Mouse (Mus musculus) intestine, embryonic 14.5 days (tissue): ENCODE data around the gene Atp23. TPM values are rescaled to one million over a fixed set of nuclear protein-coding genes. Genes with fewer than 3 reads are reported as not detected.
A peak's percentile ranks its signal among the peaks of the same experiment; 100 is the strongest.

Experiments used
- ATAC-seq: fragments of 200-750 bp; cut with Nextera tagmentation; replicated peaks from 2 replicates; pipeline ENCODE4 v1.8.0; 2017; ENCODE audit warnings: low read depth, moderate number of reproducible peaks, moderate TSS enrichment, moderate library complexity; ENCODE audit not compliant: low FRiP score, low TSS enrichment
- DNase-seq: peaks from one replicate; pipeline ENCODE4 v3.0.0-alpha.2; 2018; ENCODE audit warnings: low spot score
- H3K27ac ChIP-seq: fragments of 300-500 bp; sonication (generic); 2 replicates; pipeline ENCODE4 v1.5.1; 2014; ENCODE audit warnings: low read depth, mild to moderate bottlenecking, control low read depth
- H3K27me3 ChIP-seq: fragments of 300-500 bp; sonication (generic); replicated peaks from 2 replicates; pipeline ENCODE4 v1.6.1; 2014; ENCODE audit warnings: low read length, control low read depth; ENCODE audit not compliant: control insufficient read depth, insufficient read depth
- H3K36me3 ChIP-seq: fragments of 300-500 bp; sonication (generic); 2 replicates; pipeline ENCODE4 v1.6.1; 2014; ENCODE audit warnings: low read length, control low read depth; ENCODE audit not compliant: control insufficient read depth, insufficient read depth
- H3K4me1 ChIP-seq: fragments of 300-500 bp; sonication (generic); replicated peaks from 2 replicates; pipeline ENCODE4 v1.6.1; 2014; ENCODE audit warnings: low read length, control low read depth, mixed read lengths; ENCODE audit not compliant: control insufficient read depth, insufficient read depth
- H3K4me2 ChIP-seq: fragments of 300-500 bp; sonication (generic); 2 replicates; pipeline ENCODE4 v1.6.1; 2014; ENCODE audit warnings: low read length
- H3K4me3 ChIP-seq: fragments of 300-500 bp; sonication (generic); 2 replicates; pipeline ENCODE4 v1.5.1; 2014; ENCODE audit warnings: low read depth, low read length, control low read depth, mixed read lengths
- H3K9ac ChIP-seq: fragments of 300-500 bp; sonication (generic); 2 replicates; pipeline ENCODE4 v1.6.1; 2014; ENCODE audit warnings: mild to moderate bottlenecking, low read length
- H3K9me3 ChIP-seq: fragments of 300-500 bp; sonication (generic); 2 replicates; pipeline ENCODE4 v1.6.1; 2016; ENCODE audit warnings: low read length, control low read depth; ENCODE audit not compliant: control insufficient read depth
- WGBS: fragments of 180-500 bp; shearing (Covaris S2); extraction: QIAGEN DNeasy Blood & Tissue Kit; methylation state at CpG from one replicate; pipeline ENCODE4 v1.1.7; 2014; 5-methylcytosine and 5-hydroxymethylcytosine counted together
- polyA plus RNA-seq: library from polyadenylated mRNA; unstranded; fragments of >200 nt; fragmentation: Nextera tagmentation; extraction: Ambion mirVana; gene quantifications from 2 replicates; pipeline ENCODE4 v1.2.1, GENCODE M21; 2014

Gene Atp23
- polyA plus RNA-seq, 1 experiment from 2014 or later = 22.9 TPM

DNA sequence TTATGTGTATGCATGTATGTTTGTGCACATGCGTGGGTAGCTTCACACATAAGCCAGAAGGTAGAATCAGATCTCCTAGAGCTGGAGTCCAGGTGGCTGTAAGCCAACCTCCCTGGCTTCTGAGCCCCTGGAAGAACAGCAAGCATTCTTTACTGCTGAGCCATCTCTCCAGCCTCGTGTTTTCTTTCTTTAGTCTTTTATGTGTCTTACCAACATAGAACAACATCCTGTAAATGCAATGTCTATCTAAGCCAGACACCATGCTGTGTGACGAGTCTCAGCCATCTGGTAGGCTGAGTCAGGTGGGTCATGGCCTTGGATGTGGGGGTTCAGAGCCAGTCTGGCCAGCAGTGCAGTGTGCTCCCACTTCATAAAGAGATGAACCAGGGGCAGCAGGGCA lies 22.9 kb upstream of the Atp23 start:
- H3K27me3 ChIP-seq = no peaks in the 10 kb centered on the region
- no peaks in the 10 kb centered on the region for H3K36me3 ChIP-seq
- H3K9ac ChIP-seq = no peak overlapping the region
- H3K4me2 ChIP-seq = no peak overlapping the region
- peaks cover 8% of the 10 kb centered on the region; the same call in 1 of the 2 replicates for H3K9me3 ChIP-seq
- DNase-seq (no peak), ATAC-seq (no peak)
- H3K27ac ChIP-seq = 0 out of 2 replicates have a peak overlapping the region, but pooled peaks have one; percentile 38
- no peak overlapping the region for H3K4me3 ChIP-seq
- H3K4me1 ChIP-seq = peaks cover 24% of the 10 kb centered on the region
- WGBS = 49% methylated on average over 3 of the region's 3 CpGs

DNA sequence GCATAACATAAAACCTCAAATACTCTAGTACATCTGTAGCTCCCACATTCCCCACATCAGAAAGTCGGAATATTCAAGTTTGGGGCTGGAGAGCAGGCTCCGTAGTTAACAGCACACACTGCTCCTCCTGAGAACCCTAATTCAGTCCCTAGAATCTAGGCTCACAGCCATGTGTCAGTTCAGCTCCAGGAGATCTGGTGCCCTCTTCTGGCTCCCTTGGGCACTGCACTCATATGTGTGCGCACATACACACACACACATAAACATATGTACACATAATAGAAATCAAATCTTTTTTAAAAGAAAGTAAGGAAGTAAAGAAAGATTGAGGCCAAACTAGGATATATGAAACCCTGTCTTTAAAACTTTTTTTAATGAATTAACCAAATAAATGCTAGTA lies 19.1 kb upstream of the Atp23 start:
- Histone ChIP-seq H3K27ac (no peak overlapping the region), H3K36me3 (no peaks in the 10 kb centered on the region), H3K4me1 (no peaks in the 10 kb centered on the region), H3K27me3 (no peaks in the 10 kb centered on the region), H3K4me3 (no peak overlapping the region), H3K9ac (no peak overlapping the region), H3K9me3 (peaks cover 8% of the 10 kb centered on the region; the same call in 1 of the 2 replicates), H3K4me2 (no peak overlapping the region)
- ATAC-seq = no peak
- WGBS = 93% methylated on average over 3 of the region's 3 CpGs
- no peak for DNase-seq

DNA sequence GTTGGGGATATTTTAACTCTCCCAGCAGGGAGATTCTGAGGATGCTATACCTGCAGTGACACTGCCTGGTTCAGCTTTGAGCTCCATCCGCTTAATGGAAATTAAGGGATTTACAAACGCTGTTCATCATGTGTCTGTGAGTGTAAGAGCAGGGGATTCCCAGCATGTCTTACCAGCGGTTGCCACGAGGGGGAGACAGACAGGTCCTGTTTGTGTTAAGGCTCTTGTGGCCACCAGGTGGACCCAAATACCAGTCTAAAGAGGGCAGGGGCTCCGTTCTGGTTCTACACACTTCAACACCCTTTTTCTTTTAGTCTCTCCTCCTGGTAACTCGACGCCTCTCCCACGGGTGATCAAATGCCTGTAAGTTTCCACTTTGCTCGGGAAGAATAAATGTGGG lies 17.9 kb upstream of the Atp23 start:
- no peak overlapping the region for H3K4me3 ChIP-seq
- ATAC-seq = peak; percentile 72
- WGBS = 3% methylated on average over 9 of the region's 9 CpGs
- DNase-seq = peak; percentile 99
- H3K27ac ChIP-seq = no peak overlapping the region
- H3K27me3 ChIP-seq = no peaks in the 10 kb centered on the region
- H3K9ac ChIP-seq = no peak overlapping the region
- H3K4me1 ChIP-seq = no peaks in the 10 kb centered on the region
- H3K36me3 ChIP-seq = no peaks in the 10 kb centered on the region
- H3K4me2 ChIP-seq = no peak overlapping the region
- H3K9me3 ChIP-seq = peaks cover 8% of the 10 kb centered on the region; the same call in 1 of the 2 replicates

DNA sequence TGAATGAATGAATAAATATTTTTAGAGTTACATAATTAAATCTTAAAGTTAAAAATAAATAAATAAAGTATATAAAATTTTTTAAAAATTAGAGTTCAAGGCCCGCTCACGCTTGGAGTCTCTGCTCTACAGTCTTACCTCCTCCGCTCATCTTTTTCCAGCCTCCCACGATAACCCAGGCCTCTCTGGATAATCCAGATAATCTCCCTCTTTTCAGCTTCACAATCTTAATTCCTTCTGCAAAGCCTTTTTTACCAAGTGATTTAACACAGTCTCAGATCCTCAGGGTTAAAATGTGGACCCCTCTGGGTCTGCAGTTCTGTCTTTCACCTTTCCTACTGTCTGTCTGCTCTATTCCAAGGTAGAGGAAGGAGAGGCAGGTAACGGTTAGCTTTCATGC lies 13.1 kb upstream of the Atp23 start:
- Histone ChIP-seq H3K4me1 (no peaks in the 10 kb centered on the region), H3K4me2 (no peak overlapping the region), H3K9ac (no peak overlapping the region), H3K27me3 (no peaks in the 10 kb centered on the region), H3K27ac (no peak overlapping the region), H3K4me3 (no peak overlapping the region), H3K9me3 (no peaks in the 10 kb centered on the region), H3K36me3 (no peaks in the 10 kb centered on the region)
- no peak for ATAC-seq
- WGBS = 89% methylated on average over 5 of the region's 5 CpGs
- DNase-seq = no peak

DNA sequence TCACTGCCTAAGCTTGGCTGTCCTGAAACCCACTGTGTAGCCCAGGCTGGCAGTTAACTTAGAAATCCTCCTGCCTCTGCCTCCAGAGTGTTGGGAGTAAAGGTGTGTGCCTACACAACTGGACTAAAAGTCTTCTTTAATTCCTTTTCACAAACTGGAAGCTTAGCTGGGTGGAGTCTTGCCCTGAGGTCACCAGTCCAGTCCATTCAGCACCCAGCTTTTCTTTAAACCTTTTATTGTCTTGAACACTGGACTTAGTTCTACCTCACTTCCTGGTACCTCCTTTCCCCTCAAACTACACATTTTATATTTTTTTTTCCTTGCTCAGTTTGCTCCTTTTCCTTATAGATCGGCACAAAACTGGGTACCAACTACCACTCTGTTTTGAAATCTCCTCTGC lies 10.3 kb upstream of the Atp23 start:
- no peak overlapping the region for H3K4me3 ChIP-seq
- H3K36me3 ChIP-seq = no peaks in the 10 kb centered on the region
- no peaks in the 10 kb centered on the region for H3K4me1 ChIP-seq
- no peaks in the 10 kb centered on the region for H3K27me3 ChIP-seq
- WGBS = 80% methylated on average over 1 of the region's 1 CpGs
- no peak for ATAC-seq
- no peak for DNase-seq
- no peak overlapping the region for H3K9ac ChIP-seq
- H3K27ac ChIP-seq = no peak overlapping the region
- H3K9me3 ChIP-seq = no peaks in the 10 kb centered on the region
- no peak overlapping the region for H3K4me2 ChIP-seq

DNA sequence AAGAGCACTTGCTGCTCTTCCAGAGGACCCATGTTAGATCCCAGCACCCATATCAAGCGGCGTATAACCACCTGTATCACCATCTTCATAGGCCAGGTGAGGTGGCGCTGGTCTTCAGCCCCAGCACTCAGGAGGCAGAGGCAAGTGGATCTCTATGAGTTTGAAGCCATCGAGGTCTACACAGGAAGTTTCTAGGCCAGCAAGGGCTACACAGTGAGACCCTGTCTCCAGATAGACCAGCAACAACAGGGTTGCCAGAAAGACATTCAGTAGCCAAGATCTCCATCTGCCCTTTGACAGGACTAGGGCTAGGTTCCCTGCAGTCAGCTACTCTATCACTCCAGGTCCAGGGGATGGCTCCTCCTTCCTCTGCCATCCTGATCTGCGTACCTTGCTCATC lies 5.7 kb upstream of the Atp23 start:
- no peaks in the 10 kb centered on the region for H3K36me3 ChIP-seq
- DNase-seq (no peak), ATAC-seq (no peak)
- H3K27me3 ChIP-seq = no peaks in the 10 kb centered on the region
- no peak overlapping the region for H3K9ac ChIP-seq
- H3K9me3 ChIP-seq = no peaks in the 10 kb centered on the region
- no peaks in the 10 kb centered on the region for H3K4me1 ChIP-seq
- 91% methylated on average over 5 of the region's 5 CpGs for WGBS
- H3K4me3 ChIP-seq = no peak overlapping the region
- H3K27ac ChIP-seq = no peak overlapping the region
- no peak overlapping the region for H3K4me2 ChIP-seq

DNA sequence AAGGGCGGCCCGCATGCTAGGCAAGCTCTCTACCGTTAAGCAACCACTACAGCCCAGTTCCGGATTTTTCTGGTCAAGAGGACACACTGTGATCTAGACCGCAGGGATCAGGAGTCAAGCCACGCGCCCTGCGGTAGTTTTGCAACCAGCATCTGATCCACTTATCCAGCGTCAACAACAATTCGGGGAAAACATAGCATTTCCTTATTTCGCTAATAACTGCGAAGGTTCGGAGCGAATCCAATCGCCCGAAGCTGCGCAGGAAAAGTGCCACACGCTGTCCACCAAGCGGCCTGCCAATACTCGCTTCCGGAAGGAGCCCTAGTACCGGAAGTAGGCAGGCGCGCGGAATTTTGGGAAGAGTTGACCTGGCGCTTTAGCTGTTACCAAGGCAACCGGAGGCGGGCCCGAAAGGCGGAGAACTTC lies 4.5 kb upstream of the Atp23 start:
- Histone ChIP-seq H3K4me2 (peak overlapping the region; percentile 78), H3K27me3 (no peaks in the 10 kb centered on the region), H3K36me3 (no peaks in the 10 kb centered on the region), H3K4me3 (peak overlapping the region; percentile 54), H3K4me1 (no peaks in the 10 kb centered on the region), H3K27ac (peak overlapping the region; percentile 77), H3K9me3 (no peaks in the 10 kb centered on the region), H3K9ac (peak overlapping the region; percentile 64)
- ATAC-seq (peak; percentile 70), DNase-seq (peak; percentile 92)
- under 1% methylated on average over 30 of the region's 30 CpGs for WGBS

DNA sequence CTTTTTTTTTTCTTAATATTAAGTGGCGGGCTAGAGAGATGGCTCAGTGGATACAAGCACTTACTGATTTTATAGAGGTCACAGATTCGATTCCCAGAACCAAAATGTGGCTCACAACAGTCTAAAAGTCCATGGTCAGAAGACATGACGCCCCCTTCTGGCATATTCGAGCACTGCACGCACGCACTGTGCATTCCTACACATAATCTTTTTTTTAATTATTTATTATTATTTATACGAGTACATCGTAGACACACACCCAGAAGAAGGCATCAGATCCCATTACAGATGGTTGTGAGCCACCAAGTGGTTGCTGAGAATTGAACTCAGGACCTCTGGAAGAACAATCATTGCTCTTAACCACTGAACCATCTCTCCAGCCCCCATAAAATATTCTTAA lies 3.9 kb upstream of the Atp23 start:
- H3K27ac ChIP-seq = peak overlapping the region; percentile 77; the same call in 1 of the 2 replicates
- ATAC-seq (no peak), DNase-seq (no peak)
- H3K27me3 ChIP-seq = no peaks in the 10 kb centered on the region
- no peaks in the 10 kb centered on the region for H3K9me3 ChIP-seq
- WGBS = 71% methylated on average over 8 of the region's 8 CpGs
- no peaks in the 10 kb centered on the region for H3K36me3 ChIP-seq
- peak overlapping the region; percentile 78 for H3K4me2 ChIP-seq
- no peak overlapping the region; the same call in 1 of the 2 replicates for H3K9ac ChIP-seq
- H3K4me3 ChIP-seq = peak overlapping the region; percentile 54
- 0 out of 2 replicates have a peak, but pooled peaks cover 3% of the 10 kb centered on the region for H3K4me1 ChIP-seq

DNA sequence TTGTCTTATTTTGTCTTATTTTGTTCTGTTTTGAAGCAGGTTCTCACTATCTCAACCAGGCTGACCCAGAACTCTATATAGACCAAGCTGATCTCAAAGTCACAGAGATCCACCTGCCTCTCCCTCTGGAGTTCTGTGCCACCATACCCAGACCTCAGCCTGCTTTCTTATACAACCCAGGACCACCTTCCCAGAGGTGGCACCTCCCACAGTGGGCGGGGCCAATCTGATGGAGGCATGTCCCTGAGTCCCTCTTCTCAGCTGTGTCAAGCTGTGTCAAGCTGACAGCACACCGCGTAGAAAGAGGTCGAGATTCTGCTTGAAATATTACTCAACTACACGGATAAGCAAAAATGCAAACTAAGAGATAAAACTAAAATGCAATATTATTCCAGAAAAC lies 3.1 kb upstream of the Atp23 start:
- WGBS = 37% methylated on average over 5 of the region's 5 CpGs
- Histone ChIP-seq H3K9me3 (no peaks in the 10 kb centered on the region), H3K4me1 (peaks cover 6% of the 10 kb centered on the region; the same call in 1 of the 2 replicates), H3K9ac (no peak overlapping the region), H3K36me3 (no peaks in the 10 kb centered on the region), H3K27ac (no peak overlapping the region), H3K4me3 (no peak overlapping the region), H3K4me2 (no peak overlapping the region), H3K27me3 (no peaks in the 10 kb centered on the region)
- no peak for DNase-seq
- ATAC-seq = no peak; the same call in 1 of the 2 replicates
